Comparison of ENCODE assay signal across 17 mouse cellular contexts in the genomic region with DNA sequence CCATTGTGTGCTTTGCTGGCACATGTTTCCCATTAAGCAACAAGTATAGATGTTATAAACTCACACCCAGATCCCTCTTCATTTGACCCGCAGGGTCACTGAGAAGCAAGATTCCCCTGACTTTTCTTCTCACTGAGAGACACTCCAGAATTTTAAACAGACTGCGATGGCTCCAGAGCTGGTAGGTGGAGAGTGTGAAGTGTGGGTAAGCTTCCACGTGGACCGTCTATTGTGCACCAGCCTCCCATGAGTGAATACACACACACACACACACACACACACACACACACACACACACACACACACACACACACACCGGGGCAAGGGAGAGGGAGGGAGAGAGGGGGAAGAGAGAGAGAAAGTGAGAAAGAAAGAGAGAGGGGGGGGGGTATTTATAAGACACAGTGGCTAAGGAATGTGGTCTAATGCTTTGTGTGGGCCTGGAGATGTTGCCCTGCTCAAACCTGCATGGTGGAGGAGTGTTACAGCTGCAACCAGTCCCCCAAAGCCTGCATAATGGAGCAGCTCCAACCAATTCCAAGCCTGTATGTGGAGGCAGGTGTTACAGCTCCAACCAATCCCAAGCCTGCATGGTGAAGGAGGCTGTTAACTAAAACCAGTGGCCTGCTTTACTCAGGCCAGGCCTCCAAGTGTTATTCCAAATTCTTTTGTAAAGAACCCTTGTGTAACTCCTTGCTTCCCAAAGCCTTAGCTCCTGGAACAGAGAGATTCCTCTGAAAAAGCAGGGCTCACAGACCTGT.
DNase-seq lines count a peak whose midpoint lies in the region; ATAC-seq lines count a peak whose summit lies in the region.
"Had no signal": no experiment of that assay in that cellular context is flagged by ENCODE, and none has a peak within 500 bp of the region (broad histone marks: within the 10 kb centered on the region; RNA-seq: fewer than 3 reads in every experiment).

No protein-coding gene starts in this region.

- H3K27me3 ChIP-seq in heart, embryonic 10.5 days (ENCODE audit: insufficient read depth, poor library complexity, severe bottlenecking) = no peaks in the 10 kb centered on the region
- no peaks in the 10 kb centered on the region for H3K27me3 ChIP-seq in midbrain, embryonic 11.5 days (ENCODE audit: control insufficient read depth, insufficient read depth, low read length)
- no peaks in the 10 kb centered on the region for H3K27me3 ChIP-seq in midbrain, embryonic 16.5 days (ENCODE audit: control insufficient read depth, insufficient read depth, low read depth, low read length)
- H3K27me3 ChIP-seq in forebrain, embryonic 11.5 days (ENCODE audit: control insufficient read depth, insufficient read depth, low read length) = no peaks in the 10 kb centered on the region
- H3K27me3 ChIP-seq in limb, embryonic 13.5 days = no peaks in the 10 kb centered on the region
- H3K27me3 ChIP-seq: embryonic facial prominence, embryonic 12.5 days; neural tube, embryonic 13.5 days had no signal

- H3K4me2 ChIP-seq in midbrain, embryonic 11.5 days = no peak overlapping the region
- no peak overlapping the region for H3K4me2 ChIP-seq in midbrain, embryonic 16.5 days (ENCODE audit: low read length)
- no peak overlapping the region for H3K4me2 ChIP-seq in forebrain, embryonic 11.5 days (ENCODE audit: low read depth, low read length, severe bottlenecking)
- no peak overlapping the region for H3K4me2 ChIP-seq in limb, embryonic 13.5 days (replicated peaks)
- H3K4me2 ChIP-seq: embryonic facial prominence, embryonic 12.5 days; neural tube, embryonic 13.5 days had no signal

- no peaks in the 10 kb centered on the region for H3K9me3 ChIP-seq in heart, embryonic 10.5 days
- no peaks in the 10 kb centered on the region for H3K9me3 ChIP-seq in midbrain, embryonic 11.5 days (ENCODE audit: control insufficient read depth, low read length)
- H3K9me3 ChIP-seq in midbrain, embryonic 16.5 days (replicated peaks; ENCODE audit: control insufficient read depth, low read length, poor library complexity, severe bottlenecking) = no peaks in the 10 kb centered on the region
- no peaks in the 10 kb centered on the region for H3K9me3 ChIP-seq in forebrain, embryonic 11.5 days (ENCODE audit: control insufficient read depth, low read length)
- H3K9me3 ChIP-seq in limb, embryonic 13.5 days = no peaks in the 10 kb centered on the region
- H3K9me3 ChIP-seq: embryonic facial prominence, embryonic 12.5 days; neural tube, embryonic 13.5 days had no signal

- H3K36me3 ChIP-seq in heart, embryonic 10.5 days = no peaks in the 10 kb centered on the region
- H3K36me3 ChIP-seq in midbrain, embryonic 11.5 days (ENCODE audit: control insufficient read depth, insufficient read depth, low read length) = no peaks in the 10 kb centered on the region
- no peaks in the 10 kb centered on the region for H3K36me3 ChIP-seq in midbrain, embryonic 16.5 days (ENCODE audit: control insufficient read depth, insufficient read depth, low read length)
- H3K36me3 ChIP-seq in forebrain, embryonic 11.5 days (ENCODE audit: control insufficient read depth, insufficient read depth, low read length) = no peaks in the 10 kb centered on the region
- no peaks in the 10 kb centered on the region for H3K36me3 ChIP-seq in limb, embryonic 13.5 days
- H3K36me3 ChIP-seq: embryonic facial prominence, embryonic 12.5 days; neural tube, embryonic 13.5 days had no signal

- no peak overlapping the region for H3K4me3 ChIP-seq in heart, embryonic 10.5 days
- H3K4me3 ChIP-seq in midbrain, embryonic 11.5 days (ENCODE audit: low read depth, low read length) = no peak overlapping the region
- H3K4me3 ChIP-seq in midbrain, embryonic 16.5 days (ENCODE audit: low read depth, low read length) = no peak overlapping the region
- H3K4me3 ChIP-seq in forebrain, embryonic 11.5 days (ENCODE audit: low read depth, low read length) = no peak overlapping the region
- H3K4me3 ChIP-seq in limb, embryonic 13.5 days = no peak overlapping the region
- H3K4me3 ChIP-seq: embryonic facial prominence, embryonic 12.5 days; gastrocnemius, adult 2 months; neural tube, embryonic 13.5 days had no signal

- H3K27ac ChIP-seq in heart, embryonic 10.5 days = no peak overlapping the region
- H3K27ac ChIP-seq in midbrain, embryonic 11.5 days (ENCODE audit: low read depth, low read length) = peak overlapping the region; percentile 44; the same call in 1 of the 2 replicates
- H3K27ac ChIP-seq in midbrain, embryonic 16.5 days (ENCODE audit: low read length) = no peak overlapping the region
- H3K27ac ChIP-seq in forebrain, embryonic 11.5 days (ENCODE audit: low read depth, low read length) = peak overlapping the region; percentile 66
- H3K27ac ChIP-seq in limb, embryonic 13.5 days = no peak overlapping the region
- H3K27ac ChIP-seq: embryonic facial prominence, embryonic 12.5 days; gastrocnemius, adult 2 months; neural tube, embryonic 13.5 days had no signal

- WGBS in heart, embryonic 10.5 days = 82% methylated on average over 5 of the region's 5 CpGs
- 67% methylated on average over 4 of the region's 5 CpGs for WGBS in midbrain, embryonic 11.5 days
- 75% methylated on average over 4 of the region's 5 CpGs for WGBS in midbrain, embryonic 16.5 days
- WGBS in forebrain, embryonic 11.5 days = 55% methylated on average over 5 of the region's 5 CpGs
- WGBS in limb, embryonic 13.5 days = 62% methylated on average over 4 of the region's 5 CpGs

- peak; percentile 72 for DNase-seq in heart, embryonic 10.5 days (ENCODE audit: low spot score)
- no peak for DNase-seq in heart, postnatal 14 days
- DNase-seq in midbrain, embryonic 11.5 days (ENCODE audit: low spot score, missing footprints) = peak; percentile 87
- DNase-seq in forebrain, embryonic 11.5 days (ENCODE audit: low spot score) = no peak
- no peak for DNase-seq in right cerebral cortex, postnatal 14 days
- DNase-seq: adrenal gland, adult 2 months; cerebellum, adult 11-12 months; cerebellum, postnatal 36 days; gastrocnemius, adult 2 months; heart, adult 18-20 months; liver, postnatal 0 days; thymus, postnatal 14 days had no signal

- no peak overlapping the region for H3K9ac ChIP-seq in midbrain, embryonic 11.5 days (ENCODE audit: low read length)
- H3K9ac ChIP-seq in midbrain, embryonic 16.5 days (ENCODE audit: low read depth, low read length) = no peak overlapping the region
- H3K9ac ChIP-seq in forebrain, embryonic 11.5 days (ENCODE audit: low read length) = no peak overlapping the region
- no peak overlapping the region for H3K9ac ChIP-seq in limb, embryonic 13.5 days
- H3K9ac ChIP-seq: embryonic facial prominence, embryonic 12.5 days; liver, postnatal 0 days; neural tube, embryonic 13.5 days had no signal

- ATAC-seq in midbrain, embryonic 11.5 days (ENCODE audit: low FRiP score) = peak; percentile 88
- no peak for ATAC-seq in midbrain, embryonic 16.5 days
- ATAC-seq in forebrain, embryonic 11.5 days (replicated peaks; ENCODE audit: low FRiP score) = peak; percentile 94
- 0 out of 2 replicates have a peak, but pooled peaks have one; percentile 36 for ATAC-seq in limb, embryonic 13.5 days (ENCODE audit: low FRiP score, low read depth)
- ATAC-seq: inflammation-experienced regulatory T-cells, adult 6 months; liver, postnatal 0 days had no signal

- intact Hi-C loops in heart, postnatal 14 days (cut with DNase I) = no loop called here

- H3K4me1 ChIP-seq in heart, embryonic 10.5 days = no peaks in the 10 kb centered on the region
- peaks cover 6% of the 10 kb centered on the region; the same call in 1 of the 2 replicates for H3K4me1 ChIP-seq in midbrain, embryonic 11.5 days (ENCODE audit: control insufficient read depth, insufficient read depth, low read length)
- H3K4me1 ChIP-seq in midbrain, embryonic 16.5 days (ENCODE audit: control insufficient read depth, insufficient read depth, low read length) = no peaks in the 10 kb centered on the region
- H3K4me1 ChIP-seq in forebrain, embryonic 11.5 days (replicated peaks; ENCODE audit: control insufficient read depth, insufficient read depth, low read length) = peaks cover 3% of the 10 kb centered on the region; the same call in 1 of the 2 replicates
- H3K4me1 ChIP-seq in limb, embryonic 13.5 days = no peaks in the 10 kb centered on the region
- H3K4me1 ChIP-seq: embryonic facial prominence, embryonic 12.5 days; neural tube, embryonic 13.5 days had no signal

Comparison
In these comparisons a context has a peak if more than half of its experiments do, and no peak if none do; other contexts are left out.
1. DNase-seq: peak in heart, embryonic 10.5 days (single experiment) and midbrain, embryonic 11.5 days (single experiment); none in heart, postnatal 14 days (0 of 2), forebrain, embryonic 11.5 days (single experiment) and right cerebral cortex, postnatal 14 days (single experiment).
2. H3K27ac ChIP-seq: peak in midbrain, embryonic 11.5 days (single experiment) and forebrain, embryonic 11.5 days (single experiment); none in heart, embryonic 10.5 days (single experiment), midbrain, embryonic 16.5 days (single experiment) and limb, embryonic 13.5 days (single experiment).